Mouse (Mus musculus): ENCODE data around the gene Vav2.

Gene Vav2

DNA sequence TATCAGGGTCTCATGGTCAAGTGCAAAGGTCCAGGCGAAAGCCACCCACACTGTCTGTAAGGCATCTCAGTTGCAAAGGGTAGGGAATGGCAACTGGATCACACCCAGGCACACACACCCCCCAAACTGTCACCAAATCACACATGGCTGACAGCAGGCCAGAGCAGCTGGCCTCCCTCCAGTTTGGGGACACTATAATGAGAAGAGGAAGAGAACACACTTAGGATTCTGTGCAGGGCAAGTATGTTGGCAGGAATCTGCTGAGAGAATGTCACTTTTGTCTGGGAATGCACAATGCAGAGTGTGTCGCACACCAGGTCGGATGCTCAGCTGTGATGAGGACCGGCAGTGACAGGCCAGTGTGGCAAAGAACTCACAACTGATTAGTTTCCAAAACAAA is 92.0 kb downstream of the Vav2 start:
- TF ChIP-seq NANOG (IDR thresholded peaks at IDR 0.05; ENCODE audit: borderline replicate concordance, low read length) = no peak
- TF ChIP-seq POU5F1 (IDR thresholded peaks at IDR 0.05; ENCODE audit: borderline replicate concordance, low read length) = no peak
- TF ChIP-seq CTCF (conservative IDR thresholded peaks at IDR 0.05; ENCODE audit: low read length) = no peak
- Histone ChIP-seq H3K4me3 (replicated peaks; ENCODE audit: low read length) (no peak overlapping the region), H3K9me3 (ENCODE audit: low read length) (no peaks in the 10 kb centered on the region), H3K4me1 (replicated peaks; ENCODE audit: low read depth, low read length) (peaks cover 63% of the 10 kb centered on the region), H3K27me3 (ENCODE audit: insufficient read depth, low read length) (no peaks in the 10 kb centered on the region), H3K36me3 (ENCODE audit: insufficient read depth, low read length) (peaks cover 3% of the 10 kb centered on the region)

DNA sequence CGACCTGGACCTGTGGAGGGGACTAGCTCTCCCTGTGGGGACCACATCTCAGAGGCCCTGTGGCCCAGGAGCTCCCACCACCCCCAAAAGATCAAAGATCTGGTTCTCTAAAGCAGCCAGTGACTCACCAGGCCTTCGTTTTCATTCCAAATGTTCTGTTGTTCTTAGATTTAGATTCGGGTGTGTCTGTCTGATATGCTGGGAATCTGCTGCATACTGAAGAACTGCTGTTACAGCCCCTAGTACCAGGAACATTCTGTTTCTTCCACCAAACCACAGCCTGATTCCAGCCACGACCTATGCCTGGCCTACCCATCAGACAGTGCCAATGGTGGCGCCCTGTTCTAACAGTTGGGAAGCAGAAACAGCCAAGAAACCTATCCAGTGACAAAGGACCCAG is 95.3 kb downstream of the Vav2 start:
- Histone ChIP-seq H3K9me3 (ENCODE audit: low read length) (no peaks in the 10 kb centered on the region), H3K36me3 (ENCODE audit: insufficient read depth, low read length) (peaks cover 3% of the 10 kb centered on the region), H3K27me3 (ENCODE audit: insufficient read depth, low read length) (no peaks in the 10 kb centered on the region), H3K4me3 (replicated peaks; ENCODE audit: low read length) (no peak overlapping the region), H3K4me1 (replicated peaks; ENCODE audit: low read depth, low read length) (peaks cover 55% of the 10 kb centered on the region)
- TF ChIP-seq POU5F1 (IDR thresholded peaks at IDR 0.05; ENCODE audit: borderline replicate concordance, low read length) = no peak
- no peak for TF ChIP-seq CTCF (conservative IDR thresholded peaks at IDR 0.05; ENCODE audit: low read length)

DNA sequence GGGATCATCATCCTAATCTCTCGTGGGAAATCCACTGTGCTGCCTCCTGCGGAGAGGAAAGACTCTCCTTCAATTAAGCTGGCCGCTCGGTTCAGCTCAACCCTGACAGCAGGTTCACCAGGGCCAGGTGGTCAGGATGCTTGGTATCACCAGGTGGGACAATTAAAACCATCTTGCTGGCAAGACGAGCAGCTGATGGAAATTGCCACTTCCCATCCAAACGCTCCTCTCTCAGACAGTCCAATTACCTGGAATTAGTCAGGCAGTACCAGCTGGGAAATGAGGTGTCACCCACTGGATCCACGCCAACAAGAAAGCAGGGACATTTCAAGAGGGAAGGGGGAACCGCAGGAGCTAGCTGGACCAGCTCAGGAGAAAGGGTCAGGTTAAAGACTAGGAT is 96.4 kb downstream of the Vav2 start:
- Histone ChIP-seq H3K27me3 (ENCODE audit: insufficient read depth, low read length) (no peaks in the 10 kb centered on the region), H3K36me3 (ENCODE audit: insufficient read depth, low read length) (peaks cover 3% of the 10 kb centered on the region), H3K4me3 (replicated peaks; ENCODE audit: low read length) (no peak overlapping the region), H3K9me3 (ENCODE audit: low read length) (no peaks in the 10 kb centered on the region), H3K4me1 (replicated peaks; ENCODE audit: low read depth, low read length) (peaks cover 60% of the 10 kb centered on the region)
- TF ChIP-seq POU5F1 (IDR thresholded peaks at IDR 0.05; ENCODE audit: borderline replicate concordance, low read length) = no peak
- TF ChIP-seq NANOG (IDR thresholded peaks at IDR 0.05; ENCODE audit: borderline replicate concordance, low read length) = no peak
- TF ChIP-seq CTCF (conservative IDR thresholded peaks at IDR 0.05; ENCODE audit: low read length) = no peak

DNA sequence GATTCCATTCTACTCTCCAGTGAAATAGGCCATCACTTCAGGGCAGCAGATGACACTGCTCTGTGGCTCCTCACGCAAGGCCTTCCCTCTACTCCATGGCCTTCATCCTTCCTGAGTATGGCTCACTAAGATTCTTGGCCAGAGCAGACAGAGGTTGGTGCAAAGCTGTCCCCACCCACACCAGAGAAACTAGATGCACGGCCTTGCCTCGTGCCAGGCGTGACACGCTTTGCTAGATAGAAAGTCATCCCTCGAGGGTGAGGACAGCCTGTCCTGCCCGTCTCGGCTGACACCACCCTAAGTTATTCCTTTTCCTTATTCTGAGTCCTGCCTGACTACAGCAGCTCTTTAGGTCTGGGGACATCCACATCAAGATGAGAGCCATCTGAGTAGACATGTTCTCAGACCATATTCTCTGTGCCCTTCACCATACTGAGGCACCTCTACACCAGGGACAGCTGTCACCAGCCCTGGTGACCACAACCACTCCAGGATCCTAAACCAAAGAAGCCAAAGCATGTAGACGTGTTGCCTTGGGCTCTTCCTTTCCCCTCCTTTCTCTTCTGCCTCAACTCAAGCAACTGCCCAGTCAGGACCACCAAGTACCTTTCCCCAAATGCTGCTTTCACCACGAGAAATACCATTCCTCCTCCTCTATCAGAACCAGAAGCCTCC is 97.3 kb downstream of the Vav2 start:
- TF ChIP-seq CTCF (conservative IDR thresholded peaks at IDR 0.05; ENCODE audit: low read length) = no peak
- TF ChIP-seq POU5F1 (IDR thresholded peaks at IDR 0.05; ENCODE audit: borderline replicate concordance, low read length) = no peak
- TF ChIP-seq NANOG (IDR thresholded peaks at IDR 0.05; ENCODE audit: borderline replicate concordance, low read length) = no peak
- Histone ChIP-seq H3K9me3 (ENCODE audit: low read length) (no peaks in the 10 kb centered on the region), H3K4me3 (replicated peaks; ENCODE audit: low read length) (no peak overlapping the region), H3K27me3 (ENCODE audit: insufficient read depth, low read length) (no peaks in the 10 kb centered on the region), H3K36me3 (ENCODE audit: insufficient read depth, low read length) (peaks cover 8% of the 10 kb centered on the region), H3K4me1 (replicated peaks; ENCODE audit: low read depth, low read length) (peaks cover 67% of the 10 kb centered on the region)

DNA sequence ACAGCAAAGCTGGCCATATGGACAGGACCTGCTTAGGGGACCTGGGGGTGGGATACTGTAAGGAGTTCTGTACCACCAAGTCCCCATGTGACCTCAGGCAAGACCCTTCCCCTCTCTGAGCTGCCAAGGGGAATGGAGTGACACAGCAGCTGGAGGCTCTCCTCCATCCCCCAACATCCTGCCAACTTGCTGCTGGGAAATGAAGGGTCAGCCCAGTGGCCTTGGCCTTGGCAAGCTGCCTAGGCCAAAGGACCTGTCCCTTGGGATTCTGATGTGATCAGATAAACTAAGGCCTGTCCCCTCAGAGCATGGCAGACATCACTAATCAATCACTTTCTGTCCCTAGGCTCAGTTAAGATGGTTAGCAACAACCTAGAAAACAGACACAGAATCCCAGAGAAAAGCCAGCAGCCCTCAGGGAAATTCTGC is 98.2 kb downstream of the Vav2 start:
- no peaks in the 10 kb centered on the region for H3K9me3 ChIP-seq (ENCODE audit: low read length)
- peaks cover 8% of the 10 kb centered on the region for H3K36me3 ChIP-seq (ENCODE audit: insufficient read depth, low read length)
- H3K27me3 ChIP-seq (ENCODE audit: insufficient read depth, low read length) = no peaks in the 10 kb centered on the region
- no peak for TF ChIP-seq NANOG (IDR thresholded peaks at IDR 0.05; ENCODE audit: borderline replicate concordance, low read length)
- no peak for TF ChIP-seq POU5F1 (IDR thresholded peaks at IDR 0.05; ENCODE audit: borderline replicate concordance, low read length)
- no peak for TF ChIP-seq CTCF (conservative IDR thresholded peaks at IDR 0.05; ENCODE audit: low read length)
- H3K4me1 ChIP-seq (replicated peaks; ENCODE audit: low read depth, low read length) = peaks cover 73% of the 10 kb centered on the region
- H3K4me3 ChIP-seq (replicated peaks; ENCODE audit: low read length) = no peak overlapping the region

DNA sequence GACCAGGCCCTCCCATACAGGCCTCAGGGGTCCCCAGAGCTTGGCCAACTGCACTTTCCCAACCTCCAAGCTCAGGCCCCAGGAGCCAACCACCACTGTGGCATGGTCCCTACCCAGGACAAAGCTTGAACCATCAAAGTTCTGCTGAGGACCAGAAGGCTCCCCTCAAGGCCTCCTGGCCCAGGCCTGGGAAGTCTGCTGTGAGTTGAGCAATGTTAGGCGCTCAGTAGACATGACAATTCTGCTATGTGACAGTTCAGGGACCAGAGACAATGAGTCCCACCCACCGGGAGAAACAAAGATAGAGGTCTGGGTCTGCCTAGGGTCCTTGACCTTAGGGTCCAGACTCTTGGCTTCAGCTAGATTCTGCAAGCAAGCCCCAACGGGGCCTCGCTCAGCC is 98.9 kb downstream of the Vav2 start:
- Histone ChIP-seq H3K27me3 (ENCODE audit: insufficient read depth, low read length) (no peaks in the 10 kb centered on the region), H3K36me3 (ENCODE audit: insufficient read depth, low read length) (peaks cover 8% of the 10 kb centered on the region), H3K4me1 (replicated peaks; ENCODE audit: low read depth, low read length) (peaks cover 80% of the 10 kb centered on the region), H3K9me3 (ENCODE audit: low read length) (no peaks in the 10 kb centered on the region), H3K4me3 (replicated peaks; ENCODE audit: low read length) (no peak overlapping the region)
- no peak for TF ChIP-seq NANOG (IDR thresholded peaks at IDR 0.05; ENCODE audit: borderline replicate concordance, low read length)
- no peak for TF ChIP-seq CTCF (conservative IDR thresholded peaks at IDR 0.05; ENCODE audit: low read length)
- TF ChIP-seq POU5F1 (IDR thresholded peaks at IDR 0.05; ENCODE audit: borderline replicate concordance, low read length) = no peak

DNA sequence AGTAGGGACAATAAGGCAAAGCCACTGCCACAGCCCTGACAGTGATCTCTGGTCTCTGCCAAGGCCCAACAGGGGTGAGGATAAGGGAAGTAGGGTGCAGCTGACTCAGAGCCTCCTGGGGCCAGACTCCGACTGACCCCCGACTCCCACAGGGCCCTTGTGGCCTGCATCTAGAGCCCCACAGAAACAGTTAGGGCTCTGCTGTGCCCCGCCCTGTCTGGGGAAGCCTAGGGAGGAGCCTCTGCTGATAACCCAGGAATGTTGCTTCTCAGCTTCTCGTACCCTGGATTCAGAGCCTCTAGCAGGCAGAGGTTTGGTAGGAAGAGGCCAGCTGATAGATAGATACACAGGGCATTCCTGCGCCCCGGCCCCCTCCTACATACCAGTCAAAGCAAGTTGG is 99.8 kb downstream of the Vav2 start:
- Histone ChIP-seq H3K4me3 (replicated peaks; ENCODE audit: low read length) (no peak overlapping the region), H3K4me1 (replicated peaks; ENCODE audit: low read depth, low read length) (peaks cover 89% of the 10 kb centered on the region), H3K27me3 (ENCODE audit: insufficient read depth, low read length) (no peaks in the 10 kb centered on the region), H3K9me3 (ENCODE audit: low read length) (no peaks in the 10 kb centered on the region), H3K36me3 (ENCODE audit: insufficient read depth, low read length) (peaks cover 8% of the 10 kb centered on the region)
- TF ChIP-seq NANOG (IDR thresholded peaks at IDR 0.05; ENCODE audit: borderline replicate concordance, low read length) = no peak

DNA sequence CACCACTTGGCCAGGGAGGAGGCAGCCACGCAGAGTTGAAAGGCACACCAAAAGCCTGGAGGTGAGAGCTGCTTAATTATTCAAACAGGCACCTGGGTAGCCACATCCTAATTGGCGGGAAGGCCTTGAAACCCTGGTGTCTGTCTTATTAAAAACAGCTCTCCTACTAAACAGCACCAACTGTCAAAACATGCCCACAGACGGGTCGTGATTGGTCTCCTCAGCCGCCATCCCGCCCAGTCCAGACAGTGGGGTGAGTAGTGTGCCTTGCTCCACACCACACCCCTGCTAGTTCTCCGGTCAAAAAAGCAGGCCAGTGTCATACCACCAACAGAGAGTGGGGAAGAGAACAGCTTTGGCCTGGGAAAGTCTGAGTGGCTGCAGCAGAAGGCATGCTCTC is 100.5 kb downstream of the Vav2 start:
- no peak for TF ChIP-seq CTCF (conservative IDR thresholded peaks at IDR 0.05; ENCODE audit: low read length)

DNA sequence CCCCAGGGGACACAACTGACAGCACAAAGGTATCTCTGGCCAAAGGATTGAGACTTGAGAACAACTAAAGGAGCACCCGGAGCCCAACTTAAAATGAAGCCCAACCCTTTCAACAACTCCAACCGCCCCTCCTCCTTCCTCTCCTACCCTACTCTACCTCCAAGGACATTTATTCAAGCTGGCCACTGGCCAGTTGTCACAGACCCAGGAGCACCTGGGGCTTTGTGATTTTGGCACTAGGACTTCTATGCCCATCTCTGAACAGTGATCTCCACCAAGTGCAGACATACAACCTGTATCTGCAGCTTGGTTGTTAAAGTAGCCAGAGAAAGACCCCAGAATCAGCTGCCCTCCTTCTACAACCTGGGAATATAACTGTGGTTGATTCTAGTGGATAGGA is 102.1 kb downstream of the Vav2 start:
- no peaks in the 10 kb centered on the region for H3K9me3 ChIP-seq (ENCODE audit: low read length)
- no peak for TF ChIP-seq POU5F1 (IDR thresholded peaks at IDR 0.05; ENCODE audit: borderline replicate concordance, low read length)
- no peak for TF ChIP-seq CTCF (conservative IDR thresholded peaks at IDR 0.05; ENCODE audit: low read length)
- TF ChIP-seq NANOG (IDR thresholded peaks at IDR 0.05; ENCODE audit: borderline replicate concordance, low read length) = no peak
- peaks cover 87% of the 10 kb centered on the region for H3K4me1 ChIP-seq (replicated peaks; ENCODE audit: low read depth, low read length)
- peaks cover 5% of the 10 kb centered on the region; the same call in 1 of the 2 replicates for H3K36me3 ChIP-seq (ENCODE audit: insufficient read depth, low read length)
- no peaks in the 10 kb centered on the region for H3K27me3 ChIP-seq (ENCODE audit: insufficient read depth, low read length)
- H3K4me3 ChIP-seq (replicated peaks; ENCODE audit: low read length) = no peak overlapping the region

More for the DNA sequence above, 100.5 kb downstream of the Vav2 start:
- peaks cover 90% of the 10 kb centered on the region for H3K4me1 ChIP-seq (replicated peaks; ENCODE audit: low read depth, low read length)
- no peak overlapping the region for H3K4me3 ChIP-seq (replicated peaks; ENCODE audit: low read length)
- H3K27me3 ChIP-seq (ENCODE audit: insufficient read depth, low read length) = no peaks in the 10 kb centered on the region
- peaks cover 5% of the 10 kb centered on the region; the same call in 1 of the 2 replicates for H3K36me3 ChIP-seq (ENCODE audit: insufficient read depth, low read length)
- H3K9me3 ChIP-seq (ENCODE audit: low read length) = no peaks in the 10 kb centered on the region
